Mouse (Mus musculus) midbrain, embryonic 15.5 days (tissue): Measurements from ENCODE around the gene Cacna1a. TPM values are rescaled to one million over a fixed set of nuclear protein-coding genes. Genes with fewer than 3 reads are reported as not detected.

Experiments
- ATAC-seq: fragments of 200-750 bp; cut with Nextera tagmentation; replicated peaks from 2 replicates; pipeline ENCODE4 v1.8.0; 2017; ENCODE audit warnings: moderate TSS enrichment
- H3K27ac ChIP-seq: fragments of 300-500 bp; sonication (generic); 2 replicates; pipeline ENCODE4 v1.5.1; 2015; ENCODE audit warnings: mild to moderate bottlenecking, inconsistent platforms
- H3K27me3 ChIP-seq: fragments of 300-500 bp; sonication (generic); replicated peaks from 2 replicates; pipeline ENCODE4 v1.6.1; 2015; ENCODE audit warnings: inconsistent platforms
- H3K36me3 ChIP-seq: fragments of 300-500 bp; sonication (generic); replicated peaks from 2 replicates; pipeline ENCODE4 v1.6.1; 2015; ENCODE audit warnings: inconsistent platforms
- H3K4me1 ChIP-seq: fragments of 300-500 bp; sonication (generic); 2 replicates; pipeline ENCODE4 v1.6.1; 2015; ENCODE audit warnings: inconsistent platforms
- H3K4me2 ChIP-seq: fragments of 300-500 bp; sonication (generic); 2 replicates; pipeline ENCODE4 v1.6.1; 2015; ENCODE audit warnings: inconsistent platforms, mild to moderate bottlenecking, moderate library complexity
- H3K4me3 ChIP-seq: fragments of 300-500 bp; sonication (generic); 2 replicates; pipeline ENCODE4 v1.5.1; 2015; ENCODE audit warnings: mild to moderate bottlenecking, inconsistent platforms
- H3K9ac ChIP-seq: fragments of 300-500 bp; sonication (generic); 2 replicates; pipeline ENCODE4 v1.6.1; 2015; ENCODE audit warnings: mild to moderate bottlenecking, inconsistent platforms
- H3K9me3 ChIP-seq: fragments of 300-500 bp; sonication (generic); 2 replicates; pipeline ENCODE4 v1.6.1; 2016; ENCODE audit warnings: inconsistent platforms
- WGBS: fragments of 180-500 bp; shearing (Covaris S2); methylation state at CpG from one replicate; pipeline ENCODE4 v1.1.7; 2015; ENCODE audit warnings: mixed read lengths; 5-methylcytosine and 5-hydroxymethylcytosine counted together
- polyA plus RNA-seq: library from polyadenylated mRNA; unstranded; fragments of >200 nt; fragmentation: Nextera tagmentation; extraction: Ambion mirVana; gene quantifications from 2 replicates; pipeline ENCODE4 v1.2.1, GENCODE M21; 2015

The Cacna1a gene
- 20.5 and 24.8 TPM in 2 replicates for polyA plus RNA-seq

DNA sequence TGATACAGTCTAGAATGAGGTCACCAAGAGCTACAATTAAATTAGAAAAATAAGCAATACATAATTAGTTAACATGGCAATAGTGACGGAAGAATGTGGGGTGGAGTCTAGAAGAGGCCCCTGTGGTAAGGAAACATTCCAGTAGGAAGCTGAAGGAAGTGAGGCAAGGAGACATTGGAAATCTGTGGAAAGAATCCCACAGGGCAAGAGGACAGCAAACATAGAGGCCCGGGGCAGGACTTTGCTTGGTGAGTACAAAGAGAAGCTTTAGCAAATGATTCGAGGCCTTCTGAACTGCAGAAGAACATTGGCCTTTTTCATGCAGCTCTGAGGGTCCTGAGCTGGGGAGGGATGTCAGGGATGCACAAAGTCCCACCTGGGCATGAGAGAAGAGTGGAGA, at the start of gene Cacna1a:
TSS of gene Cacna1a (plus strand) at position 166 of the 400 bp plus-strand sequence.
- no peak for ATAC-seq
- Histone ChIP-seq H3K4me3 (no peak within 1 kb of the TSS), H3K27me3 (no peaks in the 10 kb centered on the region), H3K4me2 (no peak within 1 kb of the TSS), H3K4me1 (no peaks in the 10 kb centered on the region), H3K9ac (no peak within 1 kb of the TSS), H3K36me3 (no peaks in the 10 kb centered on the region), H3K9me3 (no peaks in the 10 kb centered on the region), H3K27ac (no peak within 1 kb of the TSS)
- 82% methylated on average over 3 of the region's 3 CpGs for WGBS

- ATAC-seq = no peak
Measured at GRCm38 (mm10) chr8:84338493-84338892, 49.7 kb upstream of the Cacna1a start.

DNA sequence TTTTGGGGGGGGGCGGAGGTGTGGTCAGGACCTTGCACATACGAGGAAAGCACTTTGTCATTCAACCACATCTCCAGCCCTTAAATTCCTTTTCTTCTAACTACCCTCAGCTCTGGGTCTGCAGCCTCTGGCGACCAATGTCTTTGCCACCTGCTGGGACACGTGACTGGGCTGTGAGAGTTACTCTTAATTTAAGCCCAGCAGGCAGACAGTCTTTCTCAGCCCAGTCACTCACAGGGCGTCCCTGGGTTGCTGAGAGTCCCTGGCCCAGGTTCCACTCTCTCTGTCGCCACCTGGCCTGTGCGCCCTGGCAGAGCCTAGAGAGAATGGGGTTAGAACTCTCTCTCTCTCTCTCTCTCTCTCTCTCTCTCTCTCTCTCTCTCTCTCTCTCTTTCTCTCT, 48.9 kb upstream of the Cacna1a start:
- ATAC-seq = no peak
- peaks cover 11% of the 10 kb centered on the region for H3K4me1 ChIP-seq
- H3K27me3 ChIP-seq = peaks cover 13% of the 10 kb centered on the region
- 5% methylated on average over 7 of the region's 7 CpGs for WGBS
- H3K9ac ChIP-seq = no peak overlapping the region
- H3K36me3 ChIP-seq = no peaks in the 10 kb centered on the region
- H3K4me3 ChIP-seq = no peak overlapping the region
- H3K4me2 ChIP-seq = no peak overlapping the region
- no peak overlapping the region for H3K27ac ChIP-seq
- no peaks in the 10 kb centered on the region for H3K9me3 ChIP-seq

More at GRCm38 (mm10) chr8:84338493-84338892, 49.7 kb upstream of the Cacna1a start:
- Histone ChIP-seq H3K4me2 (peak overlapping the region; percentile 40), H3K4me3 (peak overlapping the region; percentile 14), H3K36me3 (no peaks in the 10 kb centered on the region), H3K9me3 (no peaks in the 10 kb centered on the region), H3K9ac (no peak overlapping the region), H3K27ac (no peak overlapping the region), H3K4me1 (peaks cover 11% of the 10 kb centered on the region), H3K27me3 (peaks cover 13% of the 10 kb centered on the region)
- 10% methylated on average over 17 of the region's 17 CpGs for WGBS

- peaks cover 11% of the 10 kb centered on the region for H3K4me1 ChIP-seq
- 60% methylated on average over 4 of the region's 4 CpGs for WGBS
- H3K36me3 ChIP-seq = no peaks in the 10 kb centered on the region
- H3K9me3 ChIP-seq = no peaks in the 10 kb centered on the region
- H3K4me2 ChIP-seq = no peak overlapping the region
- no peak overlapping the region for H3K4me3 ChIP-seq
- no peak overlapping the region for H3K9ac ChIP-seq
- ATAC-seq = no peak
- H3K27ac ChIP-seq = no peak overlapping the region
- H3K27me3 ChIP-seq = peaks cover 13% of the 10 kb centered on the region
Measured at GRCm38 (mm10) chr8:84339867-84340266, 48.4 kb upstream of the Cacna1a start.

DNA sequence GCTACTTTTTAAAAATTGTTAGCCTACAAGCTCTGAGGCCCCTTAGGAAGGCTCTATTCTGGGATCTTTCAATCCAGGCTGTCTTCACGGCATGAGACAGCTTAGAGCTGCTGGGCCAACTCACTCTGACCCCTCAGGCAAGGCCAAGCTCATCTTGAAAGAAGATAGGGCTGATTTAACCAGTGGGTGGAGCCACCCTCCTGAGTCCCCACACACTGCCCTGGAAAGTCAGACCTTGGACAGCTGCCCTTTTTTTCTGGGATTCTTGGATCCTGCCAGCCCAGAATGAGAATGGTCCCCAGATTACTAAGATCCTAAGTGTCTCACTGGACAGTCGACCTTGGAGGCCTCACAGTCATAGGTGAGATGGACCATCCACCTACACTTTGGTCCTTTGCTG, 47.6 kb upstream of the Cacna1a start:
- no peaks in the 10 kb centered on the region for H3K36me3 ChIP-seq
- peaks cover 11% of the 10 kb centered on the region for H3K4me1 ChIP-seq
- H3K27me3 ChIP-seq = peaks cover 13% of the 10 kb centered on the region
- H3K4me3 ChIP-seq = no peak overlapping the region
- no peaks in the 10 kb centered on the region for H3K9me3 ChIP-seq
- WGBS = 11% methylated on average over 2 of the region's 2 CpGs
- H3K4me2 ChIP-seq = no peak overlapping the region
- H3K9ac ChIP-seq = no peak overlapping the region
- no peak for ATAC-seq
- H3K27ac ChIP-seq = no peak overlapping the region

GRCm38 (mm10) chr8:84345493-84345892, 42.7 kb upstream of the Cacna1a start:
- Histone ChIP-seq H3K9ac (no peak overlapping the region), H3K27ac (no peak overlapping the region), H3K4me1 (no peaks in the 10 kb centered on the region), H3K4me2 (no peak overlapping the region), H3K27me3 (no peaks in the 10 kb centered on the region), H3K4me3 (no peak overlapping the region), H3K36me3 (no peaks in the 10 kb centered on the region), H3K9me3 (no peaks in the 10 kb centered on the region)
- no peak for ATAC-seq
- 75% methylated on average over 7 of the region's 7 CpGs for WGBS

GRCm38 (mm10) chr8:84346421-84346820, 41.8 kb upstream of the Cacna1a start:
- no peaks in the 10 kb centered on the region for H3K4me1 ChIP-seq
- no peak for ATAC-seq
- no peaks in the 10 kb centered on the region for H3K27me3 ChIP-seq
- H3K4me3 ChIP-seq = no peak overlapping the region
- no peak overlapping the region for H3K27ac ChIP-seq
- 62% methylated on average over 4 of the region's 4 CpGs for WGBS
- H3K36me3 ChIP-seq = no peaks in the 10 kb centered on the region
- H3K9ac ChIP-seq = no peak overlapping the region
- no peaks in the 10 kb centered on the region for H3K9me3 ChIP-seq
- no peak overlapping the region for H3K4me2 ChIP-seq

DNA sequence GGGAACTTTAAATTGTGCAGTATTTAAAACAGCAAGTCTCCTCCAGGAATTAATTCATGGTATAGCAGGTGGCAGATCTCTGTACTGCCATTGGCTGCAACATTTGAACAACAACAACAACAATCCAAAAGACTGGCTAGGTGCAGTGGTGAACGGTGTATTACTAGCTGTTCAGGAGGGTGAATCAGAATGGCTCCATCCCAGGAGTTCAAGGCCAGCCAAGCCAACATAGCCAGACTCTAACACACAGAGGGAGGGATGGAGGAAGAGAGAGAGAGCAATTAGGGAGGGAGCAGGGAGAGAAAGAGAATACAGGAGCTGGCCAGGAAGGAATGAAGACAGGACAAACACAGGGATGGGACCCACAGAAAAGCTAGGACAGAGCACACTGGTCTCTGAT, 38.7 kb upstream of the Cacna1a start:
- Histone ChIP-seq H3K4me1 (no peaks in the 10 kb centered on the region), H3K4me3 (no peak overlapping the region), H3K27ac (no peak overlapping the region), H3K36me3 (no peaks in the 10 kb centered on the region), H3K4me2 (no peak overlapping the region), H3K9me3 (no peaks in the 10 kb centered on the region), H3K27me3 (no peaks in the 10 kb centered on the region), H3K9ac (no peak overlapping the region)
- WGBS = 72% methylated on average over 1 of the region's 1 CpGs
- ATAC-seq = no peak

GRCm38 (mm10) chr8:84350960-84351359, 37.3 kb upstream of the Cacna1a start:
- ATAC-seq = no peak
- no peaks in the 10 kb centered on the region for H3K27me3 ChIP-seq
- WGBS = 71% methylated on average over 4 of the region's 4 CpGs
- no peak overlapping the region for H3K9ac ChIP-seq
- no peaks in the 10 kb centered on the region for H3K9me3 ChIP-seq
- no peak overlapping the region for H3K27ac ChIP-seq
- H3K36me3 ChIP-seq = no peaks in the 10 kb centered on the region
- H3K4me3 ChIP-seq = no peak overlapping the region
- H3K4me2 ChIP-seq = no peak overlapping the region
- H3K4me1 ChIP-seq = no peaks in the 10 kb centered on the region

DNA sequence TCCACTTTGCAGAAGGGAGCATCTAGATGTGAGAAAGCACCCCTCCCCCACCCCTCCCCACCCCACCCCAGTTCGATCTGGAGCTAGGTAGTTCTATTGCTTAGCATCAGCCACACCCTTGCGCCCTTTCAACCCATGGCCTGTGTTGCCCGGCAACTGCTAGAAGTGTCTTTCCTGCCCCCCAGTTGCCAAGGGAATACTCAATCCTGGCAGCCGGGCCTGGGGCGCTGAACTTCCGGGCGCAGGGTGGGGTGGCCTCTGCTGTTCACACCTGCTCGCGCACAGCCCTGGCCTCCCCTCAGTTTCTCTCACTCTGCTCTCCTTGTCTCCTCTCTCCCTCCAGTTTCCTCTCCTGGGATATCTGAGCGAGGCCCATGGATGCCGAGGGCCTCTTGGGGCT, 31.8 kb upstream of the Cacna1a start:
- ATAC-seq = no peak
- H3K27me3 ChIP-seq = 0 out of 2 replicates have a peak, but pooled peaks cover 4% of the 10 kb centered on the region
- H3K9me3 ChIP-seq = no peaks in the 10 kb centered on the region
- H3K27ac ChIP-seq = no peak overlapping the region
- H3K4me3 ChIP-seq = no peak overlapping the region
- no peaks in the 10 kb centered on the region for H3K4me1 ChIP-seq
- H3K36me3 ChIP-seq = no peaks in the 10 kb centered on the region
- no peak overlapping the region for H3K4me2 ChIP-seq
- no peak overlapping the region for H3K9ac ChIP-seq
- WGBS = 66% methylated on average over 11 of the region's 11 CpGs

GRCm38 (mm10) chr8:84357631-84358371, 30.4 kb upstream of the Cacna1a start:
- Histone ChIP-seq H3K9ac (no peak overlapping the region), H3K36me3 (no peaks in the 10 kb centered on the region), H3K9me3 (no peaks in the 10 kb centered on the region), H3K27me3 (peaks cover 4% of the 10 kb centered on the region; the same call in 1 of the 2 replicates), H3K4me3 (no peak overlapping the region), H3K4me2 (peak overlapping the region; percentile 38), H3K4me1 (no peaks in the 10 kb centered on the region), H3K27ac (no peak overlapping the region)
- 23% methylated on average over 20 of the region's 20 CpGs for WGBS
- ATAC-seq = peak; percentile 87

DNA sequence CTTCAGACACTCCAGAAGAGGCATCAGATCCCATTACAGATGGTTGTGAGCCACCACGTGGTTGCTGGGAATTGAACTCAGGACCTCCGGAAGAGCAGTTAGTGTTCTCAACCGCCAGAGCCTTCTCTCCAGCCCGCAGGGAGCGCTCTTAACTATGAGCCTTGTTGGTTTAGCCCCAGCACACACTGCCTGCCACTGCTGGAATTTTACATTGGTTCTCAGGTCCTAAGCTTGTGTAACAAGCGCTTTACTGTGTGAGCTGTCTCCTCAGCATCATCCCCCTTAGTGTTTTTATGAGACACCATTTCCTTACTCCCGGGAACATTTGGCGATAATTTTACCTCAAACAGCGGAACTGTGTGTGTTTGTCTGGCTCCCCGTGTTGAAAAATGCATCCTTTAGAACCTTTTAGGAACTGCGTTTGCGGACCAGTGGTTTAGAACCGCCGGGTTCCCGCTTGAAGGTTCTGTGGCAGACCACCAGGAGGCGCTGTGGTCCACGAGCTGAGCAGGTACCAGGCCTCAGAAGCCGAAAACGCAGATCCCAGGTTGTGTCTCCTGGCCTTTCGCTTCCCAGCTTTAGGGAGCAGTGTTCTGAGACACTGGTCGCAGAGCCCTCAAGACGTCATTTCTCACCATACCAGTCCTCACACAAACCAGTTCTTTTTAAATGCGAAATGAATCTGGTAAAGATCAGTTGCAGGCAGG, 24.7 kb upstream of the Cacna1a start:
- Histone ChIP-seq H3K9ac (no peak overlapping the region), H3K4me3 (no peak overlapping the region), H3K4me2 (no peak overlapping the region), H3K9me3 (no peaks in the 10 kb centered on the region), H3K27ac (no peak overlapping the region), H3K4me1 (no peaks in the 10 kb centered on the region), H3K36me3 (no peaks in the 10 kb centered on the region), H3K27me3 (peaks cover 4% of the 10 kb centered on the region)
- peak; percentile 56; the same call in 1 of the 2 replicates for ATAC-seq
- 12% methylated on average over 23 of the region's 23 CpGs for WGBS
